ENCODE assay signal across 21 mouse cellular contexts in the genomic region with DNA sequence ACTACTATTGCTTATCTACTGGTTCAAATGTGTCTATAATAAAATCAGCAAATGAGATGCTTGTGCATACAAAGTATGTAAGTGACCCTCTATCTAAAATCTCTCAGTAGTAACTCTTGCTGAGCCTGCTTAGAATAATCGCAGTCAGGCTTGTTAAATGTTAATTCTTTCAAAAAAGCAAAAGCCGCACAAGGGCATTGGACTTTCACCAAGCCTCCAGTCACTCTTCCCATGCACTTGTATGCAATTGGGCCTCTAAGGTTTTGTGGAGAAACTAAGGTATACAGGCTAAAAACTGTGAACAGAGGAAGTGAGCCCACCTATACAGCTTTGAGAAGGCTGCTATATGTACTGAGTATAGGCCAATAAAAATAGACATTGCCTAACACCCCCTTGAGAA. TPM values are rescaled to one million over a fixed set of nuclear protein-coding genes. Genes with fewer than 3 reads are reported as not detected.
DNase-seq lines count a peak whose midpoint lies in the region; ATAC-seq and TF ChIP-seq lines count a peak whose summit lies in the region.
"Had no signal": no experiment of that assay in that cellular context is flagged by ENCODE, and none has a peak within 500 bp of the region (broad histone marks: within the 10 kb centered on the region; RNA-seq: fewer than 3 reads in every experiment).

No protein-coding gene starts in this region.

- no peak overlapping the region for H3K9ac ChIP-seq in kidney, embryonic 16.5 days (replicated peaks; ENCODE audit: low read length)
- no peak overlapping the region for H3K9ac ChIP-seq in kidney, embryonic 14.5 days (ENCODE audit: low read depth, low read length)
- no peak overlapping the region for H3K9ac ChIP-seq in kidney, embryonic 15.5 days

- TF ChIP-seq POLR2A in kidney, adult 2 months (IDR thresholded peaks at IDR 0.05; ENCODE audit: low read depth, low read length): no peak

- H3K4me2 ChIP-seq in kidney, embryonic 16.5 days (replicated peaks; ENCODE audit: low read depth, low read length): no peak overlapping the region
- H3K4me2 ChIP-seq in kidney, embryonic 14.5 days (replicated peaks; ENCODE audit: low read depth, low read length): no peak overlapping the region
- no peak overlapping the region for H3K4me2 ChIP-seq in kidney, embryonic 15.5 days

- no peak overlapping the region for H3K4me3 ChIP-seq in kidney, adult 2 months (ENCODE audit: insufficient read depth, low read depth, low read length)
- H3K4me3 ChIP-seq in kidney, embryonic 16.5 days (ENCODE audit: low read length): no peak overlapping the region
- H3K4me3 ChIP-seq in kidney, embryonic 14.5 days (ENCODE audit: low read length): no peak overlapping the region
- H3K4me3 ChIP-seq in kidney, embryonic 15.5 days (replicated peaks): no peak overlapping the region

- H3K27me3 ChIP-seq in kidney, adult 2 months (replicated peaks; ENCODE audit: control insufficient read depth, insufficient read depth, low read length): no peaks in the 10 kb centered on the region
- peaks cover 20% of the 10 kb centered on the region for H3K27me3 ChIP-seq in kidney, embryonic 16.5 days (ENCODE audit: insufficient read depth, low read length)
- H3K27me3 ChIP-seq in kidney, embryonic 14.5 days (ENCODE audit: control insufficient read depth, insufficient read depth, low read length): peaks cover 6% of the 10 kb centered on the region; the same call in 1 of the 2 replicates
- peaks cover 30% of the 10 kb centered on the region for H3K27me3 ChIP-seq in kidney, embryonic 15.5 days

- no peak for ATAC-seq in kidney, embryonic 16.5 days (ENCODE audit: low FRiP score, low TSS enrichment)
- ATAC-seq in kidney, embryonic 14.5 days (ENCODE audit: low FRiP score, low TSS enrichment): no peak
- ATAC-seq in kidney, embryonic 15.5 days (replicated peaks; ENCODE audit: low FRiP score): no peak
- ATAC-seq: activated CD4-positive, CD25-positive, alpha-beta regulatory T cell, adult 4 months; CD4-positive, CD25-positive, alpha-beta regulatory T cell, adult 4 months; Patski had no signal

- H3K27ac ChIP-seq in kidney, adult 2 months (ENCODE audit: insufficient read depth, low read depth, low read length): no peak overlapping the region
- H3K27ac ChIP-seq in kidney, embryonic 16.5 days (ENCODE audit: low read length): no peak overlapping the region
- H3K27ac ChIP-seq in kidney, embryonic 14.5 days (ENCODE audit: low read depth, low read length): no peak overlapping the region
- H3K27ac ChIP-seq in kidney, embryonic 15.5 days: no peak overlapping the region

- no peaks in the 10 kb centered on the region for H3K4me1 ChIP-seq in kidney, adult 2 months (ENCODE audit: control insufficient read depth, insufficient read depth, low read length)
- H3K4me1 ChIP-seq in kidney, embryonic 16.5 days (ENCODE audit: insufficient read depth, low read length): no peaks in the 10 kb centered on the region
- no peaks in the 10 kb centered on the region for H3K4me1 ChIP-seq in kidney, embryonic 14.5 days (ENCODE audit: control insufficient read depth, insufficient read depth, low read length)
- no peaks in the 10 kb centered on the region for H3K4me1 ChIP-seq in kidney, embryonic 15.5 days

- TF ChIP-seq CTCF in kidney, adult 2 months (conservative IDR thresholded peaks at IDR 0.05; ENCODE audit: insufficient read depth, insufficient read length, low read depth, low read length): no peak

- H3K36me3 ChIP-seq in kidney, adult 2 months (ENCODE audit: control insufficient read depth, insufficient read depth, low read length): no peaks in the 10 kb centered on the region
- H3K36me3 ChIP-seq in kidney, embryonic 16.5 days (ENCODE audit: insufficient read depth, low read length): no peaks in the 10 kb centered on the region
- no peaks in the 10 kb centered on the region for H3K36me3 ChIP-seq in kidney, embryonic 14.5 days (ENCODE audit: control insufficient read depth, insufficient read depth, low read length)
- H3K36me3 ChIP-seq in kidney, embryonic 15.5 days: no peaks in the 10 kb centered on the region
- H3K36me3 ChIP-seq: G1E had no signal

- WGBS in kidney, adult 2 months: 62% methylated on average over 2 of the region's 2 CpGs
- WGBS in kidney, embryonic 16.5 days: 80% methylated on average over 2 of the region's 2 CpGs
- WGBS in kidney, embryonic 14.5 days: 82% methylated on average over 2 of the region's 2 CpGs
- WGBS in kidney, embryonic 15.5 days: 80% methylated on average over 2 of the region's 2 CpGs

- DNase-seq in kidney, adult 2 months: peak; percentile 66
- DNase-seq in kidney, adult 8-10 months: peak; percentile 17 to 27
- peak; percentile 56 for DNase-seq in kidney, adult 9 months
- peak; percentile 17 to 29 for DNase-seq in kidney, postnatal 36 days
- DNase-seq in kidney, postnatal 4 days: no peak
- DNase-seq: adrenal gland, adult 2 months; adrenal gland, adult 8-10 months; adrenal gland, postnatal 10 days; adrenal gland, postnatal 14 days; adrenal gland, postnatal 25 days; adrenal gland, postnatal 36 days; B cell, adult 2 months; cerebellum, adult 11 months; cerebellum, adult 11-12 months had no signal

- no peaks in the 10 kb centered on the region for H3K9me3 ChIP-seq in kidney, embryonic 16.5 days (ENCODE audit: low read length)
- no peaks in the 10 kb centered on the region for H3K9me3 ChIP-seq in kidney, embryonic 14.5 days (ENCODE audit: control insufficient read depth, low read length)
- H3K9me3 ChIP-seq in kidney, embryonic 15.5 days (replicated peaks): no peaks in the 10 kb centered on the region
- H3K9me3 ChIP-seq: G1E had no signal

RNA-seq across cellular contexts. Expression of a gene that starts 4.5 kb away (rescaled TPM):
- polyA plus RNA-seq in kidney, adult 2 months (2012; rRNA removed): 1.4 and 1.9 TPM in 2 replicates
- polyA plus RNA-seq in kidney, embryonic 16.5 days (2015; fragmentation: Nextera tagmentation; extraction: Ambion mirVana): 17.5 and 18.3 TPM in 2 replicates
- 18.1 and 23.0 TPM in 2 replicates for polyA plus RNA-seq in kidney, embryonic 14.5 days (2014; fragmentation: Nextera tagmentation; extraction: Ambion mirVana)
- 15.7 and 16.4 TPM in 2 replicates for polyA plus RNA-seq in kidney, embryonic 15.5 days (2015; fragmentation: Nextera tagmentation; extraction: Ambion mirVana)

RNA-seq across cellular contexts. Expression of a gene that starts 55.4 kb away (rescaled TPM):
- 4.7 and 6.6 TPM in 2 replicates for polyA plus RNA-seq in kidney, adult 2 months (2012; rRNA removed)
- polyA plus RNA-seq in kidney, embryonic 16.5 days (2015; fragmentation: Nextera tagmentation; extraction: Ambion mirVana): 98.3 and 108 TPM in 2 replicates
- 80.5 and 96.4 TPM in 2 replicates for polyA plus RNA-seq in kidney, embryonic 14.5 days (2014; fragmentation: Nextera tagmentation; extraction: Ambion mirVana)
- 102 and 107 TPM in 2 replicates for polyA plus RNA-seq in kidney, embryonic 15.5 days (2015; fragmentation: Nextera tagmentation; extraction: Ambion mirVana)

Comparison
In these comparisons a context has a peak if more than half of its experiments do, and no peak if none do; other contexts are left out.
1. DNase-seq: peak in kidney, adult 2 months (single experiment), kidney, adult 8-10 months (2 of 2), kidney, adult 9 months (single experiment) and kidney, postnatal 36 days (2 of 2); none in kidney, postnatal 4 days (0 of 2).
2. RNA of a gene that starts 55.4 kb away (polyA plus RNA-seq): 102 to 107 TPM in kidney, embryonic 15.5 days, 98.3 to 108 TPM in kidney, embryonic 16.5 days and 80.5 to 96.4 TPM in kidney, embryonic 14.5 days; 4.7 to 6.6 TPM in kidney, adult 2 months; every median in the first group is over 10 times any median in the second.